Mouse (Mus musculus) adrenal gland, adult 8-10 months (tissue): ENCODE results near the gene Rd3l. TPM values are rescaled to one million over a fixed set of nuclear protein-coding genes. Genes with fewer than 3 reads are reported as not detected.

ENCODE experiments used
- total RNA-seq, 4 experiments: library from RNA; stranded (reverse); gene quantifications; 2 replicates each; pipeline ENCODE4 v1.2.4; 2022

Rd3l gene
- total RNA-seq, 4 experiments from 2014 or later = not detected

Other genes starting within 250 kb of the Rd3l start
- 100 to 1,000 TPM in 2 of 4 experiments, 10 to 100 TPM in 2; 87.5 to 137 (median 109) TPM for gene Klc1, start 222.5 kb downstream of the Rd3l start, total RNA-seq
- gene Xrcc3, start 167.4 kb downstream of the Rd3l start, total RNA-seq = 10 to 100 TPM; 17.5 to 22.1 (median 19.4) TPM
- gene Zfyve21, start 167.1 kb downstream of the Rd3l start, total RNA-seq = 100 to 1,000 TPM; 113 to 145 (median 123) TPM
- gene Ppp1r13b, start 73.2 kb downstream of the Rd3l start, total RNA-seq = 10 to 100 TPM; 16.0 to 26.6 (median 18.7) TPM
- 100 to 1,000 TPM; 314 to 407 (median 358) TPM for gene Atp5mpl, start 14.3 kb downstream of the Rd3l start, total RNA-seq
- gene Tdrd9, start 9.8 kb downstream of the Rd3l start, total RNA-seq = under 1 TPM in 2 of 4 experiments, not detected in 2; 0.09 to 0.31 TPM
- 10 to 100 TPM in 2 of 4 experiments, 1 to 10 TPM in 1, under 1 TPM in 1; 0.22 to 19.3 (median 7.5) TPM for gene Aspg, start 125.4 kb upstream of the Rd3l start, total RNA-seq
- 10 to 100 TPM; 11.4 to 19.1 (median 14.7) TPM for gene Kif26a, start 164.9 kb upstream of the Rd3l start, total RNA-seq